ENCODE assay signal across 25 mouse cellular contexts in the genomic region with DNA sequence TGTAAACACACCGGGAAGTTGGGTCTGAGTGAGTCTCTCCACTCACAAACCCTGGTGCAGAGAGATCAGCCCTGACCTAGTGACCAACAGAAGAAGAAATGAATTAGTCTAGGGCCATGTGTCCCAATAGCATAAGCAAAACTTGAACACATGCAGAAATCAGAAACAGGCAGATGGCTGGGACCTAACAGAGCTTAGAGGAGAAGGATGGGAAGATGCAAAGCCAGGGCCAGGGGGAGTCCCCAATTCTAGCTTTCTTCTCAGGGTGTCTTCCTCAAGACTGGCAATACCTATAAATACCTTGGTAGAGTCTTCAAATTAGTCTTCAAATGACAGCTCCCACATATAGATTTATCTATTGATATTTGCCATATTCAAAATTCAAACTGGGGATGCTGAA.
"Had no signal": no experiment of that assay in that cellular context is flagged by ENCODE, and none has a peak within 500 bp of the region (broad histone marks: within the 10 kb centered on the region; RNA-seq: fewer than 3 reads in every experiment).

No protein-coding gene starts in this region.

- H3K27ac ChIP-seq: gastrocnemius, adult 2 months; heart, embryonic 10.5 days; hindbrain, embryonic 10.5 days; hindbrain, embryonic 12.5 days; hindbrain, embryonic 14.5 days; kidney, embryonic 15.5 days; kidney, postnatal 0 days; limb, embryonic 13.5 days; limb, embryonic 15.5 days had no signal

- H3K36me3 ChIP-seq: heart, embryonic 10.5 days; heart, embryonic 12.5 days; hindbrain, embryonic 10.5 days; hindbrain, embryonic 12.5 days; kidney, embryonic 15.5 days; limb, embryonic 13.5 days; limb, embryonic 15.5 days had no signal

- H3K9me3 ChIP-seq: heart, embryonic 10.5 days; heart, embryonic 12.5 days; hindbrain, embryonic 10.5 days; hindbrain, embryonic 12.5 days; kidney, embryonic 15.5 days; limb, embryonic 13.5 days; limb, embryonic 15.5 days had no signal

- H3K4me1 ChIP-seq: hindbrain, embryonic 12.5 days had no signal

- ATAC-seq: hindbrain, embryonic 16.5 days; inflammation-experienced regulatory T-cells, adult 6 months; intestine, postnatal 0 days had no signal

- H3K9ac ChIP-seq: heart, embryonic 12.5 days; hindbrain, embryonic 12.5 days; hindbrain, embryonic 14.5 days; kidney, embryonic 15.5 days; limb, embryonic 13.5 days; limb, embryonic 15.5 days had no signal

- H3K4me2 ChIP-seq: heart, embryonic 12.5 days; hindbrain, embryonic 12.5 days; hindbrain, embryonic 14.5 days; kidney, embryonic 15.5 days; limb, embryonic 13.5 days; limb, embryonic 15.5 days had no signal

- H3K4me3 ChIP-seq: gastrocnemius, adult 2 months; heart, embryonic 10.5 days; heart, embryonic 12.5 days; hindbrain, embryonic 10.5 days; hindbrain, embryonic 12.5 days; kidney, embryonic 15.5 days; limb, embryonic 13.5 days; limb, embryonic 15.5 days had no signal

- DNase-seq: gastrocnemius, adult 2 months; gastrocnemius, postnatal 10 days; gastrocnemius, postnatal 25 days; heart, adult 18-20 months; heart, postnatal 10 days; heart, postnatal 4 days; kidney, adult 2 months; kidney, adult 9 months; kidney, postnatal 14 days; kidney, postnatal 36 days; layer of hippocampus, adult 9-11 months; layer of hippocampus, postnatal 36 days; left cerebral cortex, postnatal 4 days had no signal
